Mouse (Mus musculus) embryo, embryonic 10.5 days (tissue): Measurements from ENCODE around the gene Trim66.

Experiments used
- DNase-seq: peaks from one replicate; pipeline ENCODE4 v3.0.0-alpha.2; 2015; ENCODE audit warnings: low spot score

Trim66 gene

GRCm38 (mm10) chr7:109448060-109448459 lies 59.9 kb downstream of the Trim66 start:
- no peak for DNase-seq

GRCm38 (mm10) chr7:109445012-109445411 lies 62.9 kb downstream of the Trim66 start:
- peak; percentile 76 for DNase-seq

GRCm38 (mm10) chr7:109442739-109443138 lies 65.2 kb downstream of the Trim66 start:
- DNase-seq: no peak

GRCm38 (mm10) chr7:109440697-109441269 lies 67.2 kb downstream of the Trim66 start:
- DNase-seq: peak; percentile 15

GRCm38 (mm10) chr7:109438781-109439591 lies 68.9 kb downstream of the Trim66 start, which contains the start of gene Stk33:
TSS of gene Stk33 (minus strand) at chr7:109439081.
- peak; percentile 86 for DNase-seq

- DNase-seq: peak; percentile 74
Measured at GRCm38 (mm10) chr7:109424422-109425159, 83.3 kb downstream of the Trim66 start.

- DNase-seq: no peak
Measured at GRCm38 (mm10) chr7:109422803-109423202, 85.1 kb downstream of the Trim66 start.

GRCm38 (mm10) chr7:109405491-109405890 lies 102.4 kb downstream of the Trim66 start:
- peak; percentile 36 for DNase-seq

GRCm38 (mm10) chr7:109399299-109399698 lies 108.6 kb downstream of the Trim66 start:
- no peak for DNase-seq
